Mouse (Mus musculus) lung, embryonic 16.5 days (tissue): Measurements from ENCODE around the gene Gm5624. TPM values are rescaled to one million over a fixed set of nuclear protein-coding genes. Genes with fewer than 3 reads are reported as not detected.
"Not testable (repeated sequence)": the region's sequence is repeated elsewhere in the genome, so short reads cannot be mapped to it uniquely, and the experiment has no call there.

Experiments
- ATAC-seq: fragments of 200-750 bp; cut with Nextera tagmentation; 2 replicates; pipeline ENCODE4 v1.8.0; 2017; ENCODE audit warnings: low read depth, mild to moderate bottlenecking, moderate library complexity
- H3K27ac ChIP-seq: fragments of 300-500 bp; sonication (generic); 2 replicates; pipeline ENCODE4 v1.5.1; 2014; ENCODE audit warnings: mild to moderate bottlenecking, control low read depth, low read length
- H3K27me3 ChIP-seq: fragments of 300-500 bp; sonication (generic); 2 replicates; pipeline ENCODE4 v1.6.1; 2014; ENCODE audit warnings: low read depth, low read length, mixed read lengths; ENCODE audit not compliant: control insufficient read depth, insufficient read depth
- H3K36me3 ChIP-seq: fragments of 300-500 bp; sonication (generic); 2 replicates; pipeline ENCODE4 v1.6.1; 2014; ENCODE audit warnings: low read length; ENCODE audit not compliant: control insufficient read depth, insufficient read depth
- H3K4me1 ChIP-seq: fragments of 300-500 bp; sonication (generic); replicated peaks from 2 replicates; pipeline ENCODE4 v1.6.1; 2014; ENCODE audit warnings: low read length, mixed read lengths; ENCODE audit not compliant: control insufficient read depth, insufficient read depth
- H3K4me2 ChIP-seq: fragments of 300-500 bp; sonication (generic); 2 replicates; pipeline ENCODE4 v1.6.1; 2014; ENCODE audit warnings: low read depth, low read length, control low read depth
- H3K4me3 ChIP-seq: fragments of 300-500 bp; sonication (generic); 2 replicates; pipeline ENCODE4 v1.5.1; 2014; ENCODE audit warnings: mild to moderate bottlenecking, low read length, control low read depth
- H3K9ac ChIP-seq: fragments of 300-500 bp; sonication (generic); 2 replicates; pipeline ENCODE4 v1.6.1; 2014; ENCODE audit warnings: low read length, control low read depth
- H3K9me3 ChIP-seq: fragments of 300-500 bp; sonication (generic); 2 replicates; pipeline ENCODE4 v1.6.1; 2016; ENCODE audit warnings: low read length; ENCODE audit not compliant: control insufficient read depth
- WGBS: fragments of 180-500 bp; shearing (Covaris S2); extraction: QIAGEN DNeasy Blood & Tissue Kit; methylation state at CpG from one replicate; pipeline ENCODE4 v1.1.7; 2014; 5-methylcytosine and 5-hydroxymethylcytosine counted together
- polyA plus RNA-seq: library from polyadenylated mRNA; unstranded; fragments of >200 nt; fragmentation: Nextera tagmentation; extraction: Ambion mirVana; gene quantifications from 2 replicates; pipeline ENCODE4 v1.2.1, GENCODE M21; 2015

Gm5624 gene
- not detected in 2 replicates for polyA plus RNA-seq

DNA sequence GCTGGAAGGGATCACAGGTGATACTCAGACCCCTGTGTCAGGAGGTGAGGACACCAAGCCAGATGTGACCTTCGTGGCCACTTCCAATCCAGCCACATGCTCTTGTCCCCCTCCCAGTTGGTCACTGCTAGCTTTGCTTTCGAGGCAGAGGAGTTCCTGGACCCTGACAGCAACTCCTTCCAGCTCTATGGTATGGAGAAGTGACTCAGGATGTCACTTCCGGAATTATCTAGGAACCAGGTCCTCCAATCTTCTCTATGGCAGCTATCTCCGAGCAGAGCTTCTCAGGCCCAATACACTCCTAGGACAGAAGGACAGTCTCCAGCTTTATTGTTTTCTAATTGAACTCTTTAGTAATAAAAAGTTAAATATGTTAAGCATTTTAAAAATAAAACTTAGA lies at the start of gene Gm5624:
Gene Gm5624, minus strand, starts transcription at position 202 of the 400 bp plus-strand sequence.
- H3K9me3 ChIP-seq, ATAC-seq, H3K36me3 ChIP-seq, H3K4me3 ChIP-seq, H3K27ac ChIP-seq, H3K9ac ChIP-seq, H3K4me2 ChIP-seq, H3K4me1 ChIP-seq, H3K27me3 ChIP-seq: not testable (repeated sequence)
- WGBS = 65% methylated on average over 4 of the region's 4 CpGs

- not testable (repeated sequence) for H3K4me1 ChIP-seq, H3K4me2 ChIP-seq, H3K36me3 ChIP-seq, H3K27me3 ChIP-seq, H3K27ac ChIP-seq, H3K4me3 ChIP-seq, H3K9ac ChIP-seq, H3K9me3 ChIP-seq, ATAC-seq
- 73% methylated on average over 2 of the region's 2 CpGs for WGBS
Measured at GRCm38 (mm10) chr14:44591765-44592164, 36.0 kb downstream of the Gm5624 start.

DNA sequence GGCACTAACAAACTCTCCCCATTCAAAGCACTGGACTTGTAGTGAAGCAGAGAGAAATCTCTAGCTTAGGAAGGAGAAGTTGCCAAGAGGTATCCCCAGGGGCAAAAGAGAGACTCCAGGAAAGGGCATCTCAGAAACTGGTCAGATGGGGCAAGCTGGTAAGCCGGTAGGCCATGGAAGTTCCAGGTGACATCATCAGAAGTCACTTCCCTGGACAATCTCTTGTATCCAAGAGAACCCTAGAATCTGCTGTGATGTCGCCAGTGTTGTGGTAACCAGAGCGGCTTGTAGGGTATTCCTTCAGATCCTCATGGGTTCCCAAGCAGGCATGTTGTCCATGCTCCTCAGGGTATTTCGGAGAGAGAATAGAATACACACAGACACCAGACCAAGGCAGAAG lies 44.9 kb downstream of the Gm5624 start, which contains the start of gene Gm8247:
Gene Gm8247, plus strand, starts transcription at position 301 of the 400 bp plus-strand sequence.
- H3K9me3 ChIP-seq, H3K27me3 ChIP-seq, H3K4me1 ChIP-seq, H3K9ac ChIP-seq, H3K36me3 ChIP-seq, H3K4me2 ChIP-seq, H3K27ac ChIP-seq, ATAC-seq, H3K4me3 ChIP-seq: not testable (repeated sequence)
- 80% methylated on average over 4 of the region's 4 CpGs for WGBS

- H3K4me3 ChIP-seq, H3K9me3 ChIP-seq, H3K27ac ChIP-seq, H3K9ac ChIP-seq, H3K4me2 ChIP-seq, H3K27me3 ChIP-seq, ATAC-seq, H3K36me3 ChIP-seq, H3K4me1 ChIP-seq: not testable (repeated sequence)
- WGBS = 56% methylated on average over 3 of the region's 5 CpGs
Measured at GRCm38 (mm10) chr14:44547961-44548360, 79.8 kb downstream of the Gm5624 start.

DNA sequence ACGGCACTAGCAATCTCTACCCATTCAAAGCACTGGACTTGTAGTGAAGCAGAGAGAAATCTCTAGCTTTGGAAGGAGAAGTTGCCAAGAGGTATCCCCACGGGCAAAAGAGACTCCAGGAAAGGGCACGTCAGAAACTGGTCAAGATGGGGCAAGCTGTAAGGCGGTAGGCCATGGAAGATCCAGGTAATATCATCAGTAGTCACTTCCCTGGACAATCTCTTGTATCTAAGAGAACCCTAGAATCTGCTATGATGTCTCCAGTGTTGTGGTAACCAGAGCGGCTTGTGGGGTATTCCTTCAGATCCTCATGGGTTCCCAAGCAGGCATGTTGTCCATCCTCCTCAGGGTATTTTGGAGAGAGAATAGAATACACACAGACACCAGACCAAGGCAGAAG lies 109.8 kb downstream of the Gm5624 start, which contains the start of gene Gm17093:
Gene Gm17093, plus strand, starts transcription at position 301 of the 400 bp plus-strand sequence.
- not testable (repeated sequence) for H3K27ac ChIP-seq, H3K4me3 ChIP-seq, H3K9ac ChIP-seq, H3K4me1 ChIP-seq, ATAC-seq, H3K9me3 ChIP-seq, H3K4me2 ChIP-seq, H3K36me3 ChIP-seq, H3K27me3 ChIP-seq
- WGBS = 83% methylated on average over 5 of the region's 5 CpGs

Other genes with a start within 250 kb of the Gm5624 start
- not detected in 2 replicates for gene Gm3371, start 217.2 kb downstream of the Gm5624 start, polyA plus RNA-seq
- not detected in 2 replicates for gene Gm8232, start 194.3 kb downstream of the Gm5624 start, polyA plus RNA-seq
- not detected in 2 replicates for gene BC061237, start 135.5 kb downstream of the Gm5624 start, polyA plus RNA-seq
- gene Gm17093, start 109.7 kb downstream of the Gm5624 start, polyA plus RNA-seq = not detected in 2 replicates
- gene Gm8247, start 44.8 kb downstream of the Gm5624 start, polyA plus RNA-seq = not detected in 2 replicates
- gene Gm8257, start 78.5 kb upstream of the Gm5624 start, polyA plus RNA-seq = not detected in 2 replicates
- gene Gm8267, start 122.4 kb upstream of the Gm5624 start, polyA plus RNA-seq = not detected in 2 replicates
- 0.06 TPM in 1 of 2 replicates, not detected in the other for gene Ptgdr, start 231.4 kb upstream of the Gm5624 start, polyA plus RNA-seq